Mouse (Mus musculus) brain, embryonic 14.5 days (tissue): ENCODE results near the gene Rtp3.

Source experiments
- CTCF ChIP-seq: fragments of 200-500 bp; IDR thresholded peaks from 2 replicates; pipeline ENCODE4 v1.5.1; 2012; ENCODE audit warnings: inconsistent platforms, mild to moderate bottlenecking, moderate library complexity, borderline replicate concordance; ENCODE audit not compliant: insufficient read depth, insufficient read length; ENCODE audit errors: extremely low read depth
- POLR2A ChIP-seq: fragments of 200-500 bp; IDR thresholded peaks from 2 replicates; pipeline ENCODE4 v1.6.1; 2012; ENCODE audit warnings: mild to moderate bottlenecking, inconsistent platforms, borderline replicate concordance; ENCODE audit not compliant: poor library complexity, insufficient read depth, insufficient read length, severe bottlenecking; ENCODE audit errors: extremely low read depth

- TF ChIP-seq CTCF = no peak
- TF ChIP-seq POLR2A = no peak
These were observed 1.2 kb downstream of the Rtp3 start for GRCm38 (mm10) chr9:110989141-110989540.
